Mouse (Mus musculus): Measurements from ENCODE around the gene Rbfox3. TPM values are rescaled to one million over a fixed set of nuclear protein-coding genes. Genes with fewer than 3 reads are reported as not detected.

The Rbfox3 gene
- polyA plus RNA-seq, 1 experiment = not detected

GRCm38 (mm10) chr11:118542906-118543305, 368.5 kb downstream of the Rbfox3 start:
- TF ChIP-seq MYOD1 (IDR thresholded peaks at IDR 0.05; ENCODE audit: control insufficient read depth in 1 of 3, insufficient read length in 2 of 3, low read depth in 2 of 3) (no peak), CEBPB (IDR thresholded peaks at IDR 0.05; ENCODE audit: insufficient read depth, poor library complexity, severe bottlenecking) (no peak), SRF (IDR thresholded peaks at IDR 0.05; ENCODE audit: control insufficient read depth, insufficient read length, low read depth) (no peak), MYOG (IDR thresholded peaks at IDR 0.05; ENCODE audit: control insufficient read depth in 1 of 3, insufficient read depth in 1 of 3, insufficient read length in 2 of 3, low read depth in 2 of 3) (no peak), TCF3 (IDR thresholded peaks at IDR 0.05; ENCODE audit: insufficient read length, low read depth) (no peak), TCF12 (IDR thresholded peaks at IDR 0.05; ENCODE audit: insufficient read depth, poor library complexity, severe bottlenecking) (no peak), MAX (IDR thresholded peaks at IDR 0.05; ENCODE audit: low read depth) (no peak), POLR2A (IDR thresholded peaks at IDR 0.05; ENCODE audit: insufficient read length, low read depth) (no peak), USF1 (IDR thresholded peaks at IDR 0.05; ENCODE audit: low read depth) (no peak), POLR2AphosphoS2 (IDR thresholded peaks at IDR 0.05; ENCODE audit: insufficient read length, low read depth) (no peak), E2F4 (IDR thresholded peaks at IDR 0.05; ENCODE audit: insufficient read depth) (no peak), REST (IDR thresholded peaks at IDR 0.05; ENCODE audit: insufficient read depth, insufficient read length) (no peak)
- Histone ChIP-seq H3K36me3 (ENCODE audit: control insufficient read depth, insufficient read depth) (no peaks in the 10 kb centered on the region), H3ac (ENCODE audit: control insufficient read depth, insufficient read length) (no peak overlapping the region), H3K4me2 (ENCODE audit: low read depth) (no peak overlapping the region), H3K4me3 (no peak overlapping the region), H3K79me2 (ENCODE audit: control insufficient read depth, insufficient read depth) (no peaks in the 10 kb centered on the region), H3K27me3 (ENCODE audit: control insufficient read depth, insufficient read depth, insufficient read length) (peaks cover 80% of the 10 kb centered on the region)

DNA sequence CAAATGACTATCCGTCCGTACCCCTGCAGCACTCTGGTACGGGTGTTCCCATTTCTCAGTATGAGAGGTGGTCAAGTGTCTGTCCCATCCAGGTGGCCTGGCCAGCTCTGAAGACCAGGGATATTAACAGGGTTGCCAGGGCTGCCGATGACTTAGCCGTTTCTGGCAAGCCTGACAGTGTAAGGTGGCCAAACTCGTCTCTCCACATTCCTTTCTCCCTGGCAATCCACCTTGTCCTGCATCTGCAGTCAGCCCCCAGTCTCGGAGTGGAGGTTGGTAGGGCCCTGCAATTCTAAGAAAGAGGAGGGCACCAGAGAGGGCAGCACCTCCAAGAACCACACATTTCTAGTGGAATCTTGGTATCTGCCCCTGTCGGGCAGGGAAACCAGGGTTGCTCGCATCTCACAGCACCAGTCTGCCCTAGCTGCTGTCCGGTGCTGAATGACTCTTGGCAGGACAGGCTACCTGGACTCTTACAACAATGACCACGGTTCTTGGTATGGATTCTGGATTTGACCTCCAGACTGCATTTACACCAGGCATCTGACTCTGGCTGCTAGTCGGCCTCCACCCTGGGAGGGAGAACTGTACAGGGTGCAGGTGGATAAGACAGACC, 370.9 kb downstream of the Rbfox3 start:
- H3K27me3 ChIP-seq (ENCODE audit: control insufficient read depth, insufficient read depth, insufficient read length) = peaks cover 87% of the 10 kb centered on the region
- no peak overlapping the region for H3K4me2 ChIP-seq (ENCODE audit: low read depth)
- no peaks in the 10 kb centered on the region for H3K36me3 ChIP-seq (ENCODE audit: control insufficient read depth, insufficient read depth)
- no peak overlapping the region for H3ac ChIP-seq (ENCODE audit: control insufficient read depth, insufficient read length)
- H3K79me2 ChIP-seq (ENCODE audit: control insufficient read depth, insufficient read depth) = no peaks in the 10 kb centered on the region
- TF ChIP-seq POLR2AphosphoS2 (IDR thresholded peaks at IDR 0.05; ENCODE audit: insufficient read length, low read depth) = no peak
- peak; percentile 80 for TF ChIP-seq REST (IDR thresholded peaks at IDR 0.05; ENCODE audit: insufficient read depth, insufficient read length)
- TF ChIP-seq E2F4 (IDR thresholded peaks at IDR 0.05; ENCODE audit: insufficient read depth) = no peak
- no peak for TF ChIP-seq USF1 (IDR thresholded peaks at IDR 0.05; ENCODE audit: low read depth)
- no peak overlapping the region for H3K4me3 ChIP-seq

DNA sequence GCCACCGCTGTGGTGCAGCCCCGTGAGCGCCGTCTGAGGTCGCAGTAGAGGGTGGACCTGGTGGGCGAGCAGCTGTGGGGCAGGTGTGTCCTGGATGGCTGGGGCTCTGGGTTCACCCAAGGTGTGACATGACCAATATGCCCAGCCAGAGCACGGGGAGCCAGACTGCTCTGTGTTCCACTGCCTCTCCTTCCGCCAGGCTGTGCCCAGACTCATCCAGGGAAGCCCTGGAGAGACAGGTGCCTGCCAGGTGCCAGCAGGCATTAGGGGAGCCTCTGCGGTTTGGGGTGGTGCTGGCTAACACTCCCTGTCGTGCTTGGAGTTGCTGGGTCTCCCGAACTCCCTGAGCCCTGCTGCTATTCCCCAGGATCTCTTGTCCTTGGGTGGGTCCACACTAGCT, 373.4 kb downstream of the Rbfox3 start:
- Histone ChIP-seq H3K27me3 (ENCODE audit: control insufficient read depth, insufficient read depth, insufficient read length) (peaks cover 68% of the 10 kb centered on the region), H3K79me2 (ENCODE audit: control insufficient read depth, insufficient read depth) (no peaks in the 10 kb centered on the region), H3ac (ENCODE audit: control insufficient read depth, insufficient read length) (no peak overlapping the region), H3K36me3 (ENCODE audit: control insufficient read depth, insufficient read depth) (no peaks in the 10 kb centered on the region), H3K4me2 (ENCODE audit: low read depth) (no peak overlapping the region), H3K4me3 (no peak overlapping the region)
- TF ChIP-seq E2F4 (IDR thresholded peaks at IDR 0.05; ENCODE audit: insufficient read depth) = no peak
- no peak for TF ChIP-seq MAX (IDR thresholded peaks at IDR 0.05; ENCODE audit: low read depth)
- TF ChIP-seq TCF3 (IDR thresholded peaks at IDR 0.05; ENCODE audit: insufficient read length, low read depth) = no peak
- TF ChIP-seq POLR2A (IDR thresholded peaks at IDR 0.05; ENCODE audit: insufficient read length, low read depth) = no peak
- TF ChIP-seq MYOG (IDR thresholded peaks at IDR 0.05; ENCODE audit: control insufficient read depth in 1 of 3, insufficient read depth in 1 of 3, insufficient read length in 2 of 3, low read depth in 2 of 3) = no peak
- no peak for TF ChIP-seq CEBPB (IDR thresholded peaks at IDR 0.05; ENCODE audit: insufficient read depth, poor library complexity, severe bottlenecking)
- TF ChIP-seq SRF (IDR thresholded peaks at IDR 0.05; ENCODE audit: control insufficient read depth, insufficient read length, low read depth) = no peak
- no peak for TF ChIP-seq USF1 (IDR thresholded peaks at IDR 0.05; ENCODE audit: low read depth)
- TF ChIP-seq MYOD1 (IDR thresholded peaks at IDR 0.05; ENCODE audit: control insufficient read depth in 1 of 3, insufficient read length in 2 of 3, low read depth in 2 of 3) = no peak
- TF ChIP-seq POLR2AphosphoS2 (IDR thresholded peaks at IDR 0.05; ENCODE audit: insufficient read length, low read depth) = no peak
- no peak for TF ChIP-seq TCF12 (IDR thresholded peaks at IDR 0.05; ENCODE audit: insufficient read depth, poor library complexity, severe bottlenecking)
- no peak for TF ChIP-seq REST (IDR thresholded peaks at IDR 0.05; ENCODE audit: insufficient read depth, insufficient read length)

DNA sequence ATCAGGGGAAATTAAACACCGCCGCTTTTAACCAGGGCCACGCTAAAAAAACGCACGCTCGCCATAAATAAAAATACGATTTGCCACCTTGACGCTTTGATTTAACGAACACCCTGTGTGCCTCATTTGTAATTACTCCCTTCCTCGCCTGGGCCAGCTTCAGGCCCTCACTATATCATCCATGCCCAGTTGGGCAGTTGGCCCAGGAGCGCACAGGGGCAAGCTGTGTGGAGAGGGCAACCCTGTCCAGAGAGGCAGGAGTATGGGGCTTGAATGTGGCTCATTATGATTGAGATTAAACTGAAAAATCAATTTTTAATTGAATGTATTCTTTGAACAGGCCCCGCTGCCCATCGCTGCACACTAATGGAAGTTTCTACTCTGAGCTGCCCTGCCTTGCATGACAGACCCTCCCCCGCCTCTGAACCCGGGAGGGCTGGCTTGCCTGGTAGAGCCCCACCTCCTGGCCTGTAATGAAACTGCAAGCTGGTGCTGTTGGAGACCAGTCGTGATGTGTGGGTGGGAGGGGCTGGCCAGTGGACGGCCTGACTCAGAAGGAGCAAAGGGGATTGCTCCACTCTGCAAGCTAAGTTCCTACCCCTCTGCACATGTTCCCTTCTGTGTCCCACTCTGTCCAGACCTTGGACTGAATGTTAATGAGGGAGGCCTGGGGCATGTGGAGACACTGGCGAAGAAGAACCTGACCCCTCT, 376.9 kb downstream of the Rbfox3 start:
- peaks cover 38% of the 10 kb centered on the region for H3K27me3 ChIP-seq (ENCODE audit: control insufficient read depth, insufficient read depth, insufficient read length)
- no peak overlapping the region for H3ac ChIP-seq (ENCODE audit: control insufficient read depth, insufficient read length)
- no peak overlapping the region for H3K4me3 ChIP-seq
- no peaks in the 10 kb centered on the region for H3K36me3 ChIP-seq (ENCODE audit: control insufficient read depth, insufficient read depth)
- TF ChIP-seq REST (IDR thresholded peaks at IDR 0.05; ENCODE audit: insufficient read depth, insufficient read length) = no peak
- TF ChIP-seq USF1 (IDR thresholded peaks at IDR 0.05; ENCODE audit: low read depth) = no peak
- TF ChIP-seq POLR2A (IDR thresholded peaks at IDR 0.05; ENCODE audit: insufficient read length, low read depth) = no peak
- no peak for TF ChIP-seq MYOG (IDR thresholded peaks at IDR 0.05; ENCODE audit: control insufficient read depth in 1 of 3, insufficient read depth in 1 of 3, insufficient read length in 2 of 3, low read depth in 2 of 3)
- no peak for TF ChIP-seq SRF (IDR thresholded peaks at IDR 0.05; ENCODE audit: control insufficient read depth, insufficient read length, low read depth)
- TF ChIP-seq CEBPB (IDR thresholded peaks at IDR 0.05; ENCODE audit: insufficient read depth, poor library complexity, severe bottlenecking) = no peak
- TF ChIP-seq MYOD1 (IDR thresholded peaks at IDR 0.05; ENCODE audit: control insufficient read depth in 1 of 3, insufficient read length in 2 of 3, low read depth in 2 of 3) = no peak
- no peak for TF ChIP-seq MAX (IDR thresholded peaks at IDR 0.05; ENCODE audit: low read depth)
- TF ChIP-seq TCF3 (IDR thresholded peaks at IDR 0.05; ENCODE audit: insufficient read length, low read depth) = no peak
- TF ChIP-seq POLR2AphosphoS2 (IDR thresholded peaks at IDR 0.05; ENCODE audit: insufficient read length, low read depth) = no peak
- no peak for TF ChIP-seq TCF12 (IDR thresholded peaks at IDR 0.05; ENCODE audit: insufficient read depth, poor library complexity, severe bottlenecking)
- TF ChIP-seq E2F4 (IDR thresholded peaks at IDR 0.05; ENCODE audit: insufficient read depth) = no peak
- no peak overlapping the region for H3K4me2 ChIP-seq (ENCODE audit: low read depth)
- no peaks in the 10 kb centered on the region for H3K79me2 ChIP-seq (ENCODE audit: control insufficient read depth, insufficient read depth)

Data from myocyte (in vitro differentiated cells).